Mouse (Mus musculus): Measurements from ENCODE around the gene Odr4. TPM values are rescaled to one million over a fixed set of nuclear protein-coding genes. Genes with fewer than 3 reads are reported as not detected.

Odr4 gene
- polyA plus RNA-seq, 1 experiment from 2014 or later, result 41.1 TPM

GRCm38 (mm10) chr1:150372895-150373294, 20.0 kb downstream of the Odr4 start:
- Histone ChIP-seq H3K4me1 (ENCODE audit: control insufficient read depth, insufficient read depth, low read length) (no peaks in the 10 kb centered on the region), H3K4me3 (ENCODE audit: low read depth, low read length) (no peak overlapping the region), H3K9ac (ENCODE audit: low read length) (no peak overlapping the region), H3K27me3 (replicated peaks; ENCODE audit: control insufficient read depth, insufficient read depth, low read length) (no peaks in the 10 kb centered on the region), H3K36me3 (ENCODE audit: control insufficient read depth, insufficient read depth, low read length) (peaks cover 15% of the 10 kb centered on the region; the same call in 1 of the 2 replicates), H3K4me2 (ENCODE audit: low read length) (no peak overlapping the region), H3K9me3 (replicated peaks; ENCODE audit: control insufficient read depth, low read length) (no peaks in the 10 kb centered on the region), H3K27ac (ENCODE audit: low read depth, low read length) (no peak overlapping the region)
- ATAC-seq, result no peak
- 86% methylated on average over 3 of the region's 3 CpGs for WGBS
- peak; percentile 40 for DNase-seq (ENCODE audit: low spot score)

GRCm38 (mm10) chr1:150360864-150361263, 32.0 kb downstream of the Odr4 start:
- Histone ChIP-seq H3K4me1 (ENCODE audit: control insufficient read depth, insufficient read depth, low read length) (no peaks in the 10 kb centered on the region), H3K36me3 (ENCODE audit: control insufficient read depth, insufficient read depth, low read length) (peaks cover 15% of the 10 kb centered on the region), H3K4me2 (ENCODE audit: low read length) (no peak overlapping the region), H3K9me3 (replicated peaks; ENCODE audit: control insufficient read depth, low read length) (no peaks in the 10 kb centered on the region), H3K9ac (ENCODE audit: low read length) (no peak overlapping the region), H3K27me3 (replicated peaks; ENCODE audit: control insufficient read depth, insufficient read depth, low read length) (no peaks in the 10 kb centered on the region), H3K4me3 (ENCODE audit: low read depth, low read length) (no peak overlapping the region), H3K27ac (ENCODE audit: low read depth, low read length) (no peak overlapping the region)
- 86% methylated on average over 1 of the region's 1 CpGs for WGBS
- ATAC-seq (no peak), DNase-seq (ENCODE audit: low spot score) (no peak)

GRCm38 (mm10) chr1:150335111-150335510, 57.8 kb downstream of the Odr4 start:
- Histone ChIP-seq H3K4me1 (ENCODE audit: control insufficient read depth, insufficient read depth, low read length) (no peaks in the 10 kb centered on the region), H3K9me3 (replicated peaks; ENCODE audit: control insufficient read depth, low read length) (no peaks in the 10 kb centered on the region), H3K9ac (ENCODE audit: low read length) (no peak overlapping the region), H3K4me2 (ENCODE audit: low read length) (no peak overlapping the region), H3K27me3 (replicated peaks; ENCODE audit: control insufficient read depth, insufficient read depth, low read length) (no peaks in the 10 kb centered on the region), H3K27ac (ENCODE audit: low read depth, low read length) (no peak overlapping the region), H3K4me3 (ENCODE audit: low read depth, low read length) (no peak overlapping the region), H3K36me3 (ENCODE audit: control insufficient read depth, insufficient read depth, low read length) (no peaks in the 10 kb centered on the region)
- DNase-seq (ENCODE audit: low spot score) (no peak), ATAC-seq (no peak)
- WGBS, result 70% methylated on average over 2 of the region's 2 CpGs

- ATAC-seq, result no peak
- Histone ChIP-seq H3K4me3 (ENCODE audit: low read depth, low read length) (no peak within 1 kb of the TSS), H3K36me3 (ENCODE audit: control insufficient read depth, insufficient read depth, low read length) (no peaks in the 10 kb centered on the region), H3K9me3 (replicated peaks; ENCODE audit: control insufficient read depth, low read length) (no peaks in the 10 kb centered on the region), H3K4me1 (ENCODE audit: control insufficient read depth, insufficient read depth, low read length) (no peaks in the 10 kb centered on the region), H3K27ac (ENCODE audit: low read depth, low read length) (no peak within 1 kb of the TSS), H3K9ac (ENCODE audit: low read length) (no peak within 1 kb of the TSS), H3K4me2 (ENCODE audit: low read length) (no peak within 1 kb of the TSS), H3K27me3 (replicated peaks; ENCODE audit: control insufficient read depth, insufficient read depth, low read length) (no peaks in the 10 kb centered on the region)
- WGBS, result 91% methylated on average over 1 of the region's 1 CpGs
- DNase-seq (ENCODE audit: low spot score), result no peak
These were observed 73.7 kb downstream of the Odr4 start, which contains the start of gene Pdc for GRCm38 (mm10) chr1:150319205-150319604. Pdc (plus strand) TSS chr1:150319417.

Other genes starting within 250 kb of the Odr4 start
- not detected in 2 replicates for gene Pdc, start 73.7 kb downstream of the Odr4 start, polyA plus RNA-seq (2014; fragmentation: Nextera tagmentation; extraction: Ambion mirVana)
- gene Tpr, start 242 bp downstream of the Odr4 start, polyA plus RNA-seq (2014; fragmentation: Nextera tagmentation; extraction: Ambion mirVana), result 108 and 128 TPM in 2 replicates
- gene Prg4, start 73.1 kb upstream of the Odr4 start, polyA plus RNA-seq (2014; fragmentation: Nextera tagmentation; extraction: Ambion mirVana), result 0.37 and 0.63 TPM in 2 replicates

All from forebrain, embryonic 14.5 days (tissue).